In the genomic region with DNA sequence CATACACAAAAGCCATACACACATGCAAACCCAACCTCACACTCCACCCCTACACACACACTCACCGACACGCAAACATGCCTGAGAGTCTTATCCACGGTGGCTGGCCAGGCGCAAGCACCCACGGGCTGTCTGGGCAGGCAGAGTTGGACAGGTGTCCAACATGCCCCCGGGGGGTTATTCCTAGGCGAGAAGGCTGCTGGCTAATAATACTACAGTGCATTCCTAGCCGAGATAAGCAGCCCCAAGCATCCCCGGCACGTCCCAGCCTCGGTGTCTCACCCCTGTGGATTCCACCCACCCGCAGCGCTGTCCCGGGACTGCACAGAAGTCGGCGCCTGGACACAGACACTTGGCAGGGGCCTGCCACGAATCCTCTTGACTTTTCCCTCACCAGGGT, we compare ENCODE assay signal across 12 mouse cellular contexts.
DNase-seq lines count a peak whose midpoint lies in the region; ATAC-seq and TF ChIP-seq lines count a peak whose summit lies in the region.
"Had no signal": no experiment of that assay in that cellular context is flagged by ENCODE, and none has a peak within 500 bp of the region (broad histone marks: within the 10 kb centered on the region; RNA-seq: fewer than 3 reads in every experiment).

No protein-coding gene starts in this region.

- peaks cover 38% of the 10 kb centered on the region for H3K4me1 ChIP-seq in heart, adult 2 months (ENCODE audit: control insufficient read depth, insufficient read depth, low read length)
- H3K4me1 ChIP-seq in heart, postnatal 0 days (ENCODE audit: control insufficient read depth, insufficient read depth) = peaks cover 69% of the 10 kb centered on the region
- H3K4me1 ChIP-seq in lung, postnatal 0 days (ENCODE audit: insufficient read depth, low read depth, low read length) = peaks cover 24% of the 10 kb centered on the region
- H3K4me1 ChIP-seq in midbrain, embryonic 10.5 days = peaks cover 8% of the 10 kb centered on the region
- peaks cover 14% of the 10 kb centered on the region for H3K4me1 ChIP-seq in liver, embryonic 12.5 days

- intact Hi-C loops in heart, postnatal 25 days (cut with DNase I) = no loop called here
- intact Hi-C loops in heart, adult 2 months (cut with DNase I) = loop anchor here (2.0 kb wide), 2 partner anchors 17 to 31 kb away; no protein-coding TSS in a partner anchor

- 0 out of 2 replicates have a peak, but pooled peaks have one; percentile 56 for TF ChIP-seq EP300 in heart, adult 2 months (IDR thresholded peaks at IDR 0.05; ENCODE audit: insufficient read depth, low read depth, low read length)
- peak; percentile 95 for TF ChIP-seq EP300 in heart, postnatal 0 days (IDR thresholded peaks at IDR 0.05; ENCODE audit: low read depth)
- peak; percentile 88 for TF ChIP-seq EP300 in lung, postnatal 0 days (IDR thresholded peaks at IDR 0.05)

- H3K9ac ChIP-seq in heart, adult 2 months (ENCODE audit: low read depth, low read length) = no peak overlapping the region
- peak overlapping the region; percentile 25; the same call in 1 of the 2 replicates for H3K9ac ChIP-seq in heart, postnatal 0 days (replicated peaks; ENCODE audit: low read depth, low read length)
- H3K9ac ChIP-seq in lung, postnatal 0 days (replicated peaks; ENCODE audit: low read depth) = no peak overlapping the region
- H3K9ac ChIP-seq in liver, embryonic 12.5 days = no peak overlapping the region
- H3K9ac ChIP-seq: liver, embryonic 13.5 days had no signal

- no peaks in the 10 kb centered on the region; the same call in none of the 2 replicates for H3K36me3 ChIP-seq in heart, adult 2 months (ENCODE audit: control insufficient read depth, insufficient read depth, low read length)
- no peaks in the 10 kb centered on the region for H3K36me3 ChIP-seq in heart, postnatal 0 days (replicated peaks; ENCODE audit: control insufficient read depth, insufficient read depth, low read length)
- no peaks in the 10 kb centered on the region for H3K36me3 ChIP-seq in lung, postnatal 0 days (ENCODE audit: insufficient read depth, low read length)
- H3K36me3 ChIP-seq in midbrain, embryonic 10.5 days = no peaks in the 10 kb centered on the region
- H3K36me3 ChIP-seq in liver, embryonic 12.5 days = no peaks in the 10 kb centered on the region
- H3K36me3 ChIP-seq: G1E; liver, embryonic 13.5 days had no signal

- 51% methylated on average over 17 of the region's 17 CpGs for WGBS in heart, adult 2 months
- WGBS in heart, postnatal 0 days = 24% methylated on average over 17 of the region's 17 CpGs
- WGBS in lung, postnatal 0 days = 43% methylated on average over 17 of the region's 17 CpGs
- 89% methylated on average over 17 of the region's 17 CpGs for WGBS in midbrain, embryonic 10.5 days
- 73% methylated on average over 17 of the region's 17 CpGs for WGBS in liver, embryonic 12.5 days (ENCODE audit: insufficient replicate concordance)

- H3K27me3 ChIP-seq in heart, adult 2 months (ENCODE audit: control insufficient read depth, insufficient read depth, low read length) = no peaks in the 10 kb centered on the region
- H3K27me3 ChIP-seq in heart, postnatal 0 days (ENCODE audit: control insufficient read depth, insufficient read depth, low read length) = no peaks in the 10 kb centered on the region
- H3K27me3 ChIP-seq in lung, postnatal 0 days (replicated peaks; ENCODE audit: insufficient read depth, low read length) = no peaks in the 10 kb centered on the region
- no peaks in the 10 kb centered on the region for H3K27me3 ChIP-seq in midbrain, embryonic 10.5 days (ENCODE audit: low read depth, poor library complexity, severe bottlenecking)
- H3K27me3 ChIP-seq in liver, embryonic 12.5 days (replicated peaks) = 0 out of 2 replicates have a peak, but pooled peaks cover 8% of the 10 kb centered on the region
- H3K27me3 ChIP-seq: liver, embryonic 13.5 days had no signal

- peak overlapping the region; percentile 21; the same call in 1 of the 2 replicates for H3K4me2 ChIP-seq in heart, postnatal 0 days (ENCODE audit: low read depth, low read length)
- H3K4me2 ChIP-seq in lung, postnatal 0 days (replicated peaks; ENCODE audit: low read depth, low read length) = no peak overlapping the region
- H3K4me2 ChIP-seq in liver, embryonic 12.5 days = no peak overlapping the region
- H3K4me2 ChIP-seq: liver, embryonic 13.5 days had no signal

- peak; percentile 97 for DNase-seq in heart, adult 11 months
- DNase-seq in heart, postnatal 25 days (ENCODE audit: low spot score) = no peak
- DNase-seq in heart, adult 2 months = peak; percentile 58 to 79
- DNase-seq in heart, postnatal 0 days (ENCODE audit: low spot score) = peak; percentile 87
- peak; percentile 50 for DNase-seq in lung, postnatal 0 days (ENCODE audit: low spot score)
- DNase-seq in embryo, embryonic 10 days (ENCODE audit: low spot score) = no peak
- no peak for DNase-seq in midbrain, embryonic 10.5 days (ENCODE audit: low spot score)
- DNase-seq: liver, embryonic 13.5 days; thymus, adult 2 months had no signal

- no peak overlapping the region for H3K4me3 ChIP-seq in heart, adult 2 months
- H3K4me3 ChIP-seq in heart, postnatal 0 days (ENCODE audit: low read depth, low read length) = no peak overlapping the region
- no peak overlapping the region for H3K4me3 ChIP-seq in lung, postnatal 0 days (ENCODE audit: low read depth, low read length)
- H3K4me3 ChIP-seq in midbrain, embryonic 10.5 days = no peak overlapping the region
- no peak overlapping the region for H3K4me3 ChIP-seq in liver, embryonic 12.5 days
- H3K4me3 ChIP-seq: liver, embryonic 13.5 days had no signal

- peak overlapping the region; percentile 57 for H3K27ac ChIP-seq in heart, adult 2 months
- peak overlapping the region; percentile 92 for H3K27ac ChIP-seq in heart, postnatal 0 days (ENCODE audit: low read depth)
- peak overlapping the region; percentile 72 for H3K27ac ChIP-seq in lung, postnatal 0 days (ENCODE audit: low read length)
- no peak overlapping the region for H3K27ac ChIP-seq in midbrain, embryonic 10.5 days (replicated peaks)
- no peak overlapping the region for H3K27ac ChIP-seq in liver, embryonic 12.5 days
- H3K27ac ChIP-seq: kidney, postnatal 0 days; liver, embryonic 13.5 days had no signal

- peak; percentile 32 for TF ChIP-seq CTCF in heart, adult 2 months (IDR thresholded peaks at IDR 0.05)
- peak; percentile 27 for TF ChIP-seq CTCF in heart, postnatal 0 days (IDR thresholded peaks at IDR 0.05; ENCODE audit: low read depth)
- peak; percentile 23; the same call in 1 of the 2 replicates for TF ChIP-seq CTCF in lung, postnatal 0 days (IDR thresholded peaks at IDR 0.05)

- peak; percentile 89 for ATAC-seq in heart, postnatal 0 days (ENCODE audit: insufficient read depth, low read depth)
- ATAC-seq in lung, postnatal 0 days = peak; percentile 58
- no peak for ATAC-seq in liver, embryonic 12.5 days

- H3K79me2 ChIP-seq in heart, adult 2 months (replicated peaks; ENCODE audit: control insufficient read depth, insufficient read depth, low read length) = peaks cover 5% of the 10 kb centered on the region

- no peak for TF ChIP-seq POLR2A in heart, adult 2 months (IDR thresholded peaks at IDR 0.05; ENCODE audit: insufficient read depth, low read depth, low read length)

- H3K9me3 ChIP-seq in heart, postnatal 0 days (replicated peaks; ENCODE audit: control insufficient read depth, low read length) = no peaks in the 10 kb centered on the region
- no peaks in the 10 kb centered on the region for H3K9me3 ChIP-seq in lung, postnatal 0 days (ENCODE audit: low read length)
- H3K9me3 ChIP-seq in midbrain, embryonic 10.5 days (replicated peaks) = no peaks in the 10 kb centered on the region
- no peaks in the 10 kb centered on the region for H3K9me3 ChIP-seq in liver, embryonic 12.5 days (replicated peaks)
- H3K9me3 ChIP-seq: G1E; liver, embryonic 13.5 days had no signal

Comparison
In these comparisons a context has a peak if more than half of its experiments do, and no peak if none do; other contexts are left out.
1. DNase-seq: peak in heart, adult 11 months (single experiment), heart, adult 2 months (2 of 2), heart, postnatal 0 days (single experiment) and lung, postnatal 0 days (single experiment); none in heart, postnatal 25 days (single experiment), embryo, embryonic 10 days (single experiment) and midbrain, embryonic 10.5 days (single experiment).
2. H3K27ac ChIP-seq: peak in heart, adult 2 months (single experiment), heart, postnatal 0 days (single experiment) and lung, postnatal 0 days (single experiment); none in midbrain, embryonic 10.5 days (single experiment) and liver, embryonic 12.5 days (single experiment).
3. Peak in every context shown above with its lines, with median percentiles within 50 percentile points of each other: CTCF ChIP-seq.